ENCODE assay signal across 8 mouse cellular contexts in genomic region chr11:116853512-116853928, GRCm38 (mm10). TPM values are rescaled to one million over a fixed set of nuclear protein-coding genes. Genes with fewer than 3 reads are reported as not detected.
DNase-seq lines count a peak whose midpoint lies in the region; ATAC-seq and TF ChIP-seq lines count a peak whose summit lies in the region.

No protein-coding gene starts in this region.

- no peak for TF ChIP-seq CTCF in brain, embryonic 14.5 days (IDR thresholded peaks at IDR 0.05; ENCODE audit: borderline replicate concordance, extremely low read depth, insufficient read depth, insufficient read length)
- TF ChIP-seq CTCF in kidney, postnatal 0 days (IDR thresholded peaks at IDR 0.05; ENCODE audit: low read depth), result no peak

- H3K9me3 ChIP-seq in heart, embryonic 11.5 days (replicated peaks; ENCODE audit: control insufficient read depth, low read length), result no peaks in the 10 kb centered on the region
- no peaks in the 10 kb centered on the region for H3K9me3 ChIP-seq in kidney, postnatal 0 days (replicated peaks; ENCODE audit: low read length)
- no peaks in the 10 kb centered on the region for H3K9me3 ChIP-seq in liver, embryonic 12.5 days (replicated peaks)
- no peaks in the 10 kb centered on the region for H3K9me3 ChIP-seq in stomach, embryonic 15.5 days

- peak; percentile 87 for ATAC-seq in erythroblast, adult 5-6 weeks (replicated peaks; ENCODE audit: low FRiP score, poor library complexity, severe bottlenecking)
- peak; percentile 90 for ATAC-seq in heart, embryonic 11.5 days (replicated peaks; ENCODE audit: insufficient number of reproducible peaks, low FRiP score, low TSS enrichment)
- peak; percentile 89 for ATAC-seq in kidney, postnatal 0 days (replicated peaks; ENCODE audit: low FRiP score, low read depth)
- ATAC-seq in liver, embryonic 12.5 days, result peak; percentile 85
- ATAC-seq in stomach, embryonic 15.5 days (ENCODE audit: insufficient read depth, low FRiP score, low read depth), result peak; percentile 90

- peak overlapping the region; percentile 100 for H3K27ac ChIP-seq in heart, embryonic 11.5 days (ENCODE audit: low read depth, low read length)
- H3K27ac ChIP-seq in kidney, postnatal 0 days, result peak overlapping the region; percentile 97
- H3K27ac ChIP-seq in liver, embryonic 12.5 days, result peak overlapping the region; percentile 99
- peak overlapping the region; percentile 100 for H3K27ac ChIP-seq in stomach, embryonic 15.5 days

- peaks cover 22% of the 10 kb centered on the region for H3K4me1 ChIP-seq in heart, embryonic 11.5 days (ENCODE audit: control insufficient read depth, insufficient read depth, low read length)
- 0 out of 2 replicates have a peak, but pooled peaks cover 3% of the 10 kb centered on the region for H3K4me1 ChIP-seq in kidney, postnatal 0 days (replicated peaks; ENCODE audit: insufficient read depth, low read length)
- H3K4me1 ChIP-seq in liver, embryonic 12.5 days, result peaks cover 46% of the 10 kb centered on the region
- H3K4me1 ChIP-seq in stomach, embryonic 15.5 days, result peaks cover 2% of the 10 kb centered on the region; the same call in 1 of the 2 replicates

- peak overlapping the region; percentile 98 for H3K9ac ChIP-seq in heart, embryonic 11.5 days (ENCODE audit: low read depth, low read length)
- H3K9ac ChIP-seq in kidney, postnatal 0 days (ENCODE audit: low read depth, low read length), result peak overlapping the region; percentile 95
- peak overlapping the region; percentile 99 for H3K9ac ChIP-seq in liver, embryonic 12.5 days
- peak overlapping the region; percentile 69; the same call in 1 of the 2 replicates for H3K9ac ChIP-seq in stomach, embryonic 15.5 days

- H3K4me2 ChIP-seq in heart, embryonic 11.5 days, result peak overlapping the region; percentile 78
- peak overlapping the region; percentile 60 for H3K4me2 ChIP-seq in kidney, postnatal 0 days (ENCODE audit: low read length)
- peak overlapping the region; percentile 91 for H3K4me2 ChIP-seq in liver, embryonic 12.5 days
- peak overlapping the region; percentile 62 for H3K4me2 ChIP-seq in stomach, embryonic 15.5 days

- no peaks in the 10 kb centered on the region for H3K27me3 ChIP-seq in heart, embryonic 11.5 days (ENCODE audit: control insufficient read depth, insufficient read depth, low read length)
- H3K27me3 ChIP-seq in kidney, postnatal 0 days (ENCODE audit: insufficient read depth, low read length), result no peaks in the 10 kb centered on the region
- H3K27me3 ChIP-seq in liver, embryonic 12.5 days (replicated peaks), result no peaks in the 10 kb centered on the region
- no peaks in the 10 kb centered on the region for H3K27me3 ChIP-seq in stomach, embryonic 15.5 days (replicated peaks)

- WGBS in heart, embryonic 11.5 days (ENCODE audit: insufficient replicate concordance), result under 1% methylated on average over 36 of the region's 36 CpGs
- under 1% methylated on average over 36 of the region's 36 CpGs for WGBS in kidney, postnatal 0 days
- 4% methylated on average over 35 of the region's 36 CpGs for WGBS in liver, embryonic 12.5 days (ENCODE audit: insufficient replicate concordance)
- WGBS in stomach, embryonic 15.5 days, result under 1% methylated on average over 36 of the region's 36 CpGs

- TF ChIP-seq POLR2A in brain, embryonic 14.5 days (IDR thresholded peaks at IDR 0.05; ENCODE audit: borderline replicate concordance, extremely low read depth, insufficient read depth, insufficient read length, poor library complexity, severe bottlenecking), result peak; percentile 62; the same call in 1 of the 2 replicates

- DNase-seq in CD4-positive helper T cell, adult 2 months (ENCODE audit: low read depth, low spot score), result peak; percentile 96
- peak; percentile 97 for DNase-seq in brain, embryonic 14.5 days (ENCODE audit: low read depth)
- DNase-seq in kidney, postnatal 0 days (ENCODE audit: low spot score), result peak; percentile 98
- peak; percentile 96 for DNase-seq in naive thymus-derived CD4-positive, alpha-beta T cell, adult 2 months (ENCODE audit: low read depth)

- H3K4me3 ChIP-seq in heart, embryonic 11.5 days (ENCODE audit: low read depth, low read length), result peak overlapping the region; percentile 90
- peak overlapping the region; percentile 93 for H3K4me3 ChIP-seq in kidney, postnatal 0 days (replicated peaks; ENCODE audit: low read depth, low read length)
- H3K4me3 ChIP-seq in liver, embryonic 12.5 days, result peak overlapping the region; percentile 99
- peak overlapping the region; percentile 92 for H3K4me3 ChIP-seq in stomach, embryonic 15.5 days (replicated peaks)

- H3K36me3 ChIP-seq in heart, embryonic 11.5 days (ENCODE audit: control insufficient read depth, insufficient read depth, low read length), result peaks cover 5% of the 10 kb centered on the region
- H3K36me3 ChIP-seq in kidney, postnatal 0 days (ENCODE audit: insufficient read depth, low read length), result 0 out of 2 replicates have a peak, but pooled peaks cover 6% of the 10 kb centered on the region
- peaks cover 37% of the 10 kb centered on the region for H3K36me3 ChIP-seq in liver, embryonic 12.5 days
- H3K36me3 ChIP-seq in stomach, embryonic 15.5 days, result peaks cover 6% of the 10 kb centered on the region; the same call in 1 of the 2 replicates

RNA-seq across cellular contexts. Expression of gene Srsf2, which starts 0.6 kb away (rescaled TPM):
- polyA plus RNA-seq in brain, embryonic 14.5 days (2012; rRNA removed), result 599 and 784 TPM in 2 replicates
- 308 and 417 TPM in 2 replicates for total RNA-seq in erythroblast, adult 5-6 weeks (2015; ENCODE audit: low replicate concordance)
- 97.0 and 120 TPM in 2 replicates for total RNA-seq in erythroblast, adult 5-6 weeks (2017; ENCODE audit: low replicate concordance)
- polyA plus RNA-seq in heart, embryonic 11.5 days (2014; fragmentation: Nextera tagmentation; extraction: Ambion mirVana), result 577 and 621 TPM in 2 replicates
- polyA plus RNA-seq in kidney, postnatal 0 days (2015; fragmentation: Nextera tagmentation; extraction: Ambion mirVana), result 664 and 665 TPM in 2 replicates
- 801 and 808 TPM in 2 replicates for polyA plus RNA-seq in liver, embryonic 12.5 days (2016; fragmentation: Nextera tagmentation; extraction: Ambion mirVana)
- 728 and 781 TPM in 2 replicates for polyA plus RNA-seq in stomach, embryonic 15.5 days (2015; fragmentation: Nextera tagmentation; extraction: Ambion mirVana)

RNA-seq across cellular contexts. Expression of gene Mfsd11, which starts 1.3 kb away (rescaled TPM):
- 36.4 and 40.6 TPM in 2 replicates for polyA plus RNA-seq in brain, embryonic 14.5 days (2012; rRNA removed)
- 9.2 and 35.0 TPM in 2 replicates for total RNA-seq in erythroblast, adult 5-6 weeks (2015; ENCODE audit: low replicate concordance)
- total RNA-seq in erythroblast, adult 5-6 weeks (2017; ENCODE audit: low replicate concordance), result 3.4 and 3.5 TPM in 2 replicates
- polyA plus RNA-seq in heart, embryonic 11.5 days (2014; fragmentation: Nextera tagmentation; extraction: Ambion mirVana), result 29.3 and 35.8 TPM in 2 replicates
- polyA plus RNA-seq in kidney, postnatal 0 days (2015; fragmentation: Nextera tagmentation; extraction: Ambion mirVana), result 48.4 and 53.6 TPM in 2 replicates
- polyA plus RNA-seq in liver, embryonic 12.5 days (2016; fragmentation: Nextera tagmentation; extraction: Ambion mirVana), result 13.6 and 15.0 TPM in 2 replicates
- 33.3 and 33.7 TPM in 2 replicates for polyA plus RNA-seq in stomach, embryonic 15.5 days (2015; fragmentation: Nextera tagmentation; extraction: Ambion mirVana)

RNA-seq across cellular contexts. Expression of gene Jmjd6, which starts 10.3 kb away (rescaled TPM):
- 34.9 and 44.1 TPM in 2 replicates for polyA plus RNA-seq in brain, embryonic 14.5 days (2012; rRNA removed)
- 12.5 and 24.2 TPM in 2 replicates for total RNA-seq in erythroblast, adult 5-6 weeks (2015; ENCODE audit: low replicate concordance)
- total RNA-seq in erythroblast, adult 5-6 weeks (2017; ENCODE audit: low replicate concordance), result 10.7 and 13.9 TPM in 2 replicates
- polyA plus RNA-seq in heart, embryonic 11.5 days (2014; fragmentation: Nextera tagmentation; extraction: Ambion mirVana), result 83.2 and 89.0 TPM in 2 replicates
- polyA plus RNA-seq in kidney, postnatal 0 days (2015; fragmentation: Nextera tagmentation; extraction: Ambion mirVana), result 52.8 and 54.1 TPM in 2 replicates
- 58.2 and 61.6 TPM in 2 replicates for polyA plus RNA-seq in liver, embryonic 12.5 days (2016; fragmentation: Nextera tagmentation; extraction: Ambion mirVana)
- 71.1 and 76.3 TPM in 2 replicates for polyA plus RNA-seq in stomach, embryonic 15.5 days (2015; fragmentation: Nextera tagmentation; extraction: Ambion mirVana)

RNA-seq across cellular contexts. Expression of gene Mettl23, which starts 10.4 kb away (rescaled TPM):
- 44.6 and 67.6 TPM in 2 replicates for polyA plus RNA-seq in brain, embryonic 14.5 days (2012; rRNA removed)
- 11.3 and 11.5 TPM in 2 replicates for total RNA-seq in erythroblast, adult 5-6 weeks (2015; ENCODE audit: low replicate concordance)
- total RNA-seq in erythroblast, adult 5-6 weeks (2017; ENCODE audit: low replicate concordance), result 5.4 and 15.1 TPM in 2 replicates
- polyA plus RNA-seq in heart, embryonic 11.5 days (2014; fragmentation: Nextera tagmentation; extraction: Ambion mirVana), result 58.5 and 60.4 TPM in 2 replicates
- polyA plus RNA-seq in kidney, postnatal 0 days (2015; fragmentation: Nextera tagmentation; extraction: Ambion mirVana), result 60.2 and 71.5 TPM in 2 replicates
- polyA plus RNA-seq in liver, embryonic 12.5 days (2016; fragmentation: Nextera tagmentation; extraction: Ambion mirVana), result 47.6 and 49.5 TPM in 2 replicates
- 57.9 and 61.3 TPM in 2 replicates for polyA plus RNA-seq in stomach, embryonic 15.5 days (2015; fragmentation: Nextera tagmentation; extraction: Ambion mirVana)

RNA-seq across cellular contexts. Expression of gene Mxra7, which starts 25.7 kb away (rescaled TPM):
- polyA plus RNA-seq in brain, embryonic 14.5 days (2012; rRNA removed), result 14.2 and 30.5 TPM in 2 replicates
- 4.2 TPM in 1 of 2 replicates, not detected in the other for total RNA-seq in erythroblast, adult 5-6 weeks (2015; ENCODE audit: low replicate concordance)
- not detected in 2 replicates for total RNA-seq in erythroblast, adult 5-6 weeks (2017; ENCODE audit: low replicate concordance)
- polyA plus RNA-seq in heart, embryonic 11.5 days (2014; fragmentation: Nextera tagmentation; extraction: Ambion mirVana), result 15.9 and 16.1 TPM in 2 replicates
- polyA plus RNA-seq in kidney, postnatal 0 days (2015; fragmentation: Nextera tagmentation; extraction: Ambion mirVana), result 17.6 and 18.3 TPM in 2 replicates
- polyA plus RNA-seq in liver, embryonic 12.5 days (2016; fragmentation: Nextera tagmentation; extraction: Ambion mirVana), result 6.9 and 7.2 TPM in 2 replicates
- 23.0 and 25.7 TPM in 2 replicates for polyA plus RNA-seq in stomach, embryonic 15.5 days (2015; fragmentation: Nextera tagmentation; extraction: Ambion mirVana)

Comparison
In these comparisons a context has a peak if more than half of its experiments do, and no peak if none do; other contexts are left out.
1. Peak in every context shown above with its lines: DNase-seq, ATAC-seq, H3K4me3 ChIP-seq and H3K27ac ChIP-seq.